Mouse (Mus musculus): ENCODE measurements around the gene Txlnb. TPM values are rescaled to one million over a fixed set of nuclear protein-coding genes. Genes with fewer than 3 reads are reported as not detected.

The Txlnb gene
- polyA plus RNA-seq, 1 experiment from 2014 or later: 0.56 TPM

Other genes with a start within 250 kb of the Txlnb start
- 49.9 and 52.4 TPM in 2 replicates for gene Cited2, start 73.0 kb upstream of the Txlnb start, polyA plus RNA-seq (2016; fragmentation: Nextera tagmentation; extraction: Ambion mirVana)
- gene Heca, start 151.8 kb downstream of the Txlnb start, polyA plus RNA-seq (2016; fragmentation: Nextera tagmentation; extraction: Ambion mirVana): 2.6 and 3.6 TPM in 2 replicates
- gene Abracl, start 227.1 kb downstream of the Txlnb start, polyA plus RNA-seq (2016; fragmentation: Nextera tagmentation; extraction: Ambion mirVana): 158 and 163 TPM in 2 replicates

Data from limb, embryonic 10.5 days (tissue).